Mouse (Mus musculus) induced T-regulatory cell, adult 2 months (primary cell): ENCODE results near the gene Heatr4.
"Not testable (repeated sequence)": the region's sequence is repeated elsewhere in the genome, so short reads cannot be mapped to it uniquely, and the experiment has no call there.

Source experiments
- DNase-seq: peaks from one replicate; pipeline ENCODE4 v3.0.0-alpha.2; 2012; ENCODE audit warnings: low read depth

Gene Heatr4

GRCm38 (mm10) chr12:83984752-83985151 lies at the start of gene Heatr4:
TSS of gene Heatr4 (minus strand) at chr12:83984852.
- DNase-seq: no peak

GRCm38 (mm10) chr12:84034108-84034507 lies 49.5 kb upstream of the Heatr4 start:
- no peak for DNase-seq

DNA sequence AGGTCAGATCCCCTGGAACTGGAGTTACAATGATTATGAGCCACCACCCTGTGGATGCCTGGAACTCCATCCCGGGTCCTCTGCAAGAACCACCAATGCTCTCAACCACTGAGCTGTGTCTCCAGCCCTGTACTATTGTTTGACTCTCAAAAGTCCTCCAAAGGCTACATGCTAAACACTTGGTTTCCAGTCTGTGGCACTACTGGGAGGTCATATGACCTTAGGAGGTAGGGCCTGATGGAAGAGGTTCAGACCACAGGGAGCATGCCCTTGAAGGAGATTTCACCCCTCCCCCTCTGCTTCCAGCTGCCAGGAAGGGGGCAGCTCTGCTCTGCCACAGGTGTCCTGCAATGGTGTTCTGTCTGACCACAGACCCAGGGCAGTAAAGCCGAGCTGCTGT lies 48.6 kb upstream of the Heatr4 start:
- not testable (repeated sequence) for DNase-seq

DNA sequence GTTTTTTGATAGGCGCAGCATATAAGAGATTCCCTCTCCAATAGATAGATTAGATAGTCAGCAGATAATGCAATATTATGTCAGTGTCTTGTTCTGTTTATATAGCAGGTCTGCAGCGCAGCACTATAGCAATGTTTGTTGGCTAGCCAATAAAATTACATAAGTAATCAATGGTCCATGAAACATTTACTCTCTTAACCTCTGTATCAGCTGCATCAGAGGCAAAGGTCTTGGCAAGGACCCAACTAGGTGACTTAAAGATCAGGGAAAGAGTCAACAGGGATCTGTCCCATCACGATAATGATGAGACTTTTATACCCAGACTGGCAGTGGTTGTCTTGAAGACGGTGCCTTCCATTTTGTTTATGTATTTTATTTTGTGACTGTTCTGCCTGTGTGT lies 48.2 kb upstream of the Heatr4 start:
- no peak for DNase-seq

DNA sequence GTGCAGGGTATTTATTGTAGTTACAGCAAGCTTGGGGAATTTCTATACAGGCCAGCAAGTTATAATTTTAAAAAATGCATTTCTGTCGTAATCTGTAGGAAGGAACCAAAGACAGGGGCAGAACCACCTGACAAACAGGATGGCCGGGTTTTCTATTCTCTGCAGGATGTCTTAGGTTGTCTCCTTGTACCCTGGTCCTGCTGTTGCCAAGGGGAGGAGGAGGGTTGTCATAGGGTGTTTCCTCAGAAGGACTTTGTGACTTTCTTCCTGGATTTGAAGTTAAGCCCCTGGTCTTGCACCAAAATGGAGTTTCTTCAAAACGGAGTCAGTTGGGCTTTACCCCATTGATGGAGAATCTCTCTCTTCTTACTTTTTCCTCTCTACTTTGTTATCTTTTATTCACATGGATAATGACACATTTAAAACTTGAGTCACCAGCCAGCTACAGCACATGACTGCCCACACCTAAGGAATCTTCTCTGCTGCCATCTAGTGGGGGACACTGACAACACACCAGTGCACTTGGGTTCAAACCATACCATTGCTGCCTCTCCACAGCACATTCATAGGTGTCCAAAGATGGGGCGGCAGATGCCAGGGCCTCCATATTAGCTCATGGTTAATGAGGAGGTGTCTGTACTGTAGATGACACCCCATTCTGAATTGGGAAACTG lies 46.1 kb upstream of the Heatr4 start:
- DNase-seq: peak; percentile 85

DNA sequence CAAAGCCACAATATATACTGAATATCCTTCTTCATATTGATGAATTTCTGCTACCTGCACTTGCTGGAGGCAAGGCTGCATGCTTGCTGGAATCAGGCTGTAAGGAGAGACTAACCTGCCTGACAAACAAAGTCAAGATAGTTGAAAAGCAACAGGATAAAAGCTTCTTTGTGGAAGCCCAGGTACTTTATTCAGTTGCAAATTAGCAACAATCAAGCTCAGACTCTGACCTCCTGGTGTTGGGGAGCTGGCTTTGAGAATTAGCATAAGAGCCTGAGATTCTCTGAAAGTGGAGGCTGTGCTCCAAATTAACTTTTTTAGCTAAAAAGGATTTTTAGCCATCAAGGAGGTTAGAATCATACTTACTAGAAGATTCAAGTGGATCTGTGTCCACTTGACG lies 44.4 kb upstream of the Heatr4 start:
- DNase-seq: not testable (repeated sequence)

GRCm38 (mm10) chr12:84028328-84028727 lies 43.7 kb upstream of the Heatr4 start:
- not testable (repeated sequence) for DNase-seq

DNA sequence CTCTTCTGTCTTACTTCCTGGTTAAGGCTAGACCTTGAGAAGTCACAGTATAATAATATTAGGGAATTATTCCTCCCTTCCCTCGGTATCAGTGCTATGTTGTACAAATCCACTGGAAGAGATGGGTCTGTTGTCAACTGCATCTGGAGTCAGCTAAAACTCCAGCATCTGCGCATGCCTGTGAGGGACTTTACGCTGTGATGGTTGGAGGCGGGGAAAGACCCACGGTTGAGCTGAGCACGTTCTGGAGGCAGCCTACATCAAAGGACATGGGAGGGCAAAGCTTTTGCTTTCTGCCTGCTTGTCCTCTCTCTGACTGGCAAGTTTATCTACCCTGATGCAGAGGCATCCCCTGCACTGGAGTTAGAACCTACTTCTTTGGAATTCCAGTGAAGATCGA lies 41.2 kb upstream of the Heatr4 start:
- peak; percentile 51 for DNase-seq

- DNase-seq: no peak
Measured at GRCm38 (mm10) chr12:84023052-84023745, 38.5 kb upstream of the Heatr4 start.

- not testable (repeated sequence) for DNase-seq
Measured at GRCm38 (mm10) chr12:84022266-84022665, 37.6 kb upstream of the Heatr4 start.

- DNase-seq: not testable (repeated sequence)
Measured at GRCm38 (mm10) chr12:84020528-84020927, 35.9 kb upstream of the Heatr4 start.

- DNase-seq: no peak
Measured at GRCm38 (mm10) chr12:84013701-84014100, 29.0 kb upstream of the Heatr4 start.

- DNase-seq: no peak
Measured at GRCm38 (mm10) chr12:84013130-84013529, 28.5 kb upstream of the Heatr4 start.

DNA sequence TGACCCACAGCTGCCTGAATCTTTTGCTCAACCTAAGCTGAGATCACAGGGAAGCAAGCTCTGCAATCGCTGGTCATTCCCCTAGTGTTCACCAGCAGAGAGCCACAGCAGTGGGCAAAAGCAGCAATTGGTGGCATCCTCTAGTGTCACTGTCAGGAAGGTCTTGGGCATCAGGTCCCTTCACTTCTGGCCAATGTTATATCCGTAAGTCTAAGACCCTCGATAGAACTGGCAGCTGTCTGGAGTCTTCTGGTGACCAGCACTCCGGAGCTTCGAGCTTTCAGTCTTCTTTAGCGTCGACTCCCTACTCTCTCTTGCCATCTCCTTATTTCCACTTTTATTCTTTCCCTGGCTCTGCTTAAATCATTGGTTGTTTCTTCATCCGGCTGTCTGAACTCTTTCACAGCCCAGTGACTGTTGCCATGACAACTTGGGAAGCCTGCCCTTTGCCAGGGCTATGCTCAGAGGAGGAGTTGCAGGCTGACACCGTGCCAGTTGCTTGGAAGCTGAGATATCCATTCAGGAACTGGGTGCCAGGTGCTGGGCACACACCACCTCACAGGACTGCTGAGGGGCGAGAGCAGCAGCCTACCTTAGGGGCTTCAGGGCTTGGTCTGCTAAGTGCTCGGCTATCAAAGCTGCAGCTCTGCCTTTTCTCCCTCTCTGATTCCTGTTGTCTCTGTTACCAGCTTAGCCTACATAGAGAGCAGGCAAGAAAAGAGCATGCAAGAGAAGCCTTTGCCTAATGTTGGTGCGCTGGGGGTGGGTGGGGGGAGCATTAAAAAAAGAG lies 26.8 kb upstream of the Heatr4 start:
- no peak for DNase-seq

DNA sequence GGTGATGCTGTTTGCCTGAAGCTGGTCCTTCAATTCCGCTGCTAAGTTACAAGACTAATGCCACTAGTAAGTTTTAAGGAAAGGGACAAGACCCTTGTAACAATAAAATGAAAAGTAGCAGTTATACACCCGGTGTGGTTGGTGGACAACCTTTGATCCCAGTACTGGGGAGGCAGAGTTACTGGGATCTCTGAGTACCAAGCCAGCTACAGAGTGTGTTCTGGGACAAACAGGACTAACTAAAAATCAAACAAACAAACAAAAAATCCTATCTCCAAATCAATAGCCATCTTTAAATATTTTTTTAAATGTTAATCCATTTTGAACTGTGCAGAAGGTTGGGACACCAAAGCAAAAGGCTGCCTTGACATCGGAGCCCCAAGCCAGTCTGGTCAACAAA lies 25.5 kb upstream of the Heatr4 start:
- DNase-seq: no peak

GRCm38 (mm10) chr12:84009171-84009965 lies 24.7 kb upstream of the Heatr4 start, which contains the start of gene Acot1:
TSS of gene Acot1 (plus strand) at chr12:84009490.
- DNase-seq: not testable (repeated sequence)

GRCm38 (mm10) chr12:84008729-84009128 lies 24.1 kb upstream of the Heatr4 start:
- no peak for DNase-seq

DNA sequence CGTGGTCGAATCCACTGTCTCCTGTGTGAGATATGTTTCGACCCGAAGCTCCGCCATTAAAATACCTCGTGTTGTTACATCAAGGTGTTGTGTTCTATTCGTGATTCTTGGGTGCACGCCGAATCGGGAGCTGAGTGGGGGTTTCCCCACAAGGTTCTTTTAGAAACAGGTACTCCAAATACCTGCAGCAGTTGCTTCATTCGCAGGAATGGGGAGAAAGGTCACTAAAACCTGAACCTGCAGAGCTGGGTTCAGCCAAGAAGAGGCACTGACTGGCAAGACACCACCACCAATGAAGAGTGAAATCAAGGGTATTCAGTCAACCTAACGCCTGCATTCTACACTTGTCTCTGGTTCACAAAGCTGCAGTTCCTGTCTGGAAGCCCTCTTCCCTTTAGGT lies 23.6 kb upstream of the Heatr4 start:
- no peak for DNase-seq

- DNase-seq: no peak
Measured at GRCm38 (mm10) chr12:84003866-84004265, 19.2 kb upstream of the Heatr4 start.

GRCm38 (mm10) chr12:84000418-84000817 lies 15.8 kb upstream of the Heatr4 start:
- DNase-seq: no peak

DNA sequence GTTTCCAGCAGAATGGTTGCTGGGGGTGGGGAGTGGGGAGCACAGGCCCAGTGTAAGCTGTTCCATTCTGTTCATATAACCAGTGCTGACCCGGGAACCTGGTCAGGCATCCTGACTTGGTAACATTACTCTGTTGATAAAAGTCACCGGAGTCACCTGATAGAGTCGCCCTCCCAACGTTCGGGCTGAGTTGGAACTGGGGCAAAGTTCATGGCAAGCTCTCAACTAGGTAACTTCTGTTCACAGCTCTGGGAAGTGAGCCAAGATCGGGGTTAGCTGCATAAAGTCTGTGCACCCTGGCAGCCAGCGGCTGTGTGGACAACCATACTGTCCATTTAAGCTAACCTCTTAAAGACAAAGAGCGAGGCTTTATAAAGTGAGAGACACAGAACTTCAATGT lies 14.6 kb upstream of the Heatr4 start:
- DNase-seq: not testable (repeated sequence)
